Mouse (Mus musculus): ENCODE data around the gene Slc38a4. TPM values are rescaled to one million over a fixed set of nuclear protein-coding genes. Genes with fewer than 3 reads are reported as not detected.

Gene Slc38a4
- polyA plus RNA-seq, 1 experiment from 2014 or later: 54.2 TPM

GRCm38 (mm10) chr15:97011599-97012372, 44.0 kb downstream of the Slc38a4 start:
- 0 out of 2 replicates have a peak, but pooled peaks cover 7% of the 10 kb centered on the region for H3K36me3 ChIP-seq
- H3K27me3 ChIP-seq (replicated peaks): no peaks in the 10 kb centered on the region
- no peak for ATAC-seq (ENCODE audit: insufficient read depth, low FRiP score, low read depth)
- H3K9ac ChIP-seq: no peak overlapping the region
- H3K4me3 ChIP-seq (replicated peaks): no peak overlapping the region
- H3K27ac ChIP-seq: no peak overlapping the region
- H3K4me1 ChIP-seq: no peaks in the 10 kb centered on the region
- no peaks in the 10 kb centered on the region for H3K9me3 ChIP-seq
- no peak overlapping the region for H3K4me2 ChIP-seq
- 71% methylated on average over 14 of the region's 14 CpGs for WGBS

- Histone ChIP-seq H3K9me3 (no peaks in the 10 kb centered on the region), H3K27me3 (replicated peaks) (no peaks in the 10 kb centered on the region), H3K4me1 (0 out of 2 replicates have a peak, but pooled peaks cover 3% of the 10 kb centered on the region), H3K27ac (no peak overlapping the region), H3K36me3 (0 out of 2 replicates have a peak, but pooled peaks cover 3% of the 10 kb centered on the region), H3K4me2 (no peak overlapping the region), H3K4me3 (replicated peaks) (no peak overlapping the region), H3K9ac (no peak overlapping the region)
- no peak for ATAC-seq (ENCODE audit: insufficient read depth, low FRiP score, low read depth)
- WGBS: 72% methylated on average over 3 of the region's 3 CpGs
These were observed 46.5 kb downstream of the Slc38a4 start for GRCm38 (mm10) chr15:97009271-97009670.

GRCm38 (mm10) chr15:97005631-97006234, 50.0 kb downstream of the Slc38a4 start:
- Histone ChIP-seq H3K4me2 (no peak overlapping the region), H3K4me3 (replicated peaks) (no peak overlapping the region), H3K9ac (no peak overlapping the region), H3K27me3 (replicated peaks) (no peaks in the 10 kb centered on the region), H3K9me3 (no peaks in the 10 kb centered on the region), H3K36me3 (no peaks in the 10 kb centered on the region), H3K4me1 (peaks cover 22% of the 10 kb centered on the region), H3K27ac (no peak overlapping the region)
- WGBS: 81% methylated on average over 15 of the region's 15 CpGs
- no peak for ATAC-seq (ENCODE audit: insufficient read depth, low FRiP score, low read depth)

GRCm38 (mm10) chr15:97004525-97004867, 51.3 kb downstream of the Slc38a4 start:
- H3K27ac ChIP-seq: peak overlapping the region; percentile 42
- no peaks in the 10 kb centered on the region for H3K9me3 ChIP-seq
- peaks cover 26% of the 10 kb centered on the region for H3K4me1 ChIP-seq
- H3K36me3 ChIP-seq: no peaks in the 10 kb centered on the region
- no peak overlapping the region for H3K4me3 ChIP-seq (replicated peaks)
- ATAC-seq (ENCODE audit: insufficient read depth, low FRiP score, low read depth): no peak
- no peak overlapping the region for H3K4me2 ChIP-seq
- no peak overlapping the region for H3K9ac ChIP-seq
- 54% methylated on average over 7 of the region's 7 CpGs for WGBS
- no peaks in the 10 kb centered on the region for H3K27me3 ChIP-seq (replicated peaks)

- Histone ChIP-seq H3K4me1 (peaks cover 26% of the 10 kb centered on the region), H3K27me3 (replicated peaks) (no peaks in the 10 kb centered on the region), H3K9me3 (no peaks in the 10 kb centered on the region), H3K27ac (peak overlapping the region; percentile 42), H3K4me3 (replicated peaks) (no peak overlapping the region), H3K9ac (no peak overlapping the region), H3K4me2 (no peak overlapping the region), H3K36me3 (no peaks in the 10 kb centered on the region)
- 37% methylated on average over 10 of the region's 10 CpGs for WGBS
- ATAC-seq (ENCODE audit: insufficient read depth, low FRiP score, low read depth): no peak
These were observed 51.8 kb downstream of the Slc38a4 start for GRCm38 (mm10) chr15:97003851-97004524.

GRCm38 (mm10) chr15:97003186-97003585, 52.6 kb downstream of the Slc38a4 start:
- Histone ChIP-seq H3K9ac (no peak overlapping the region), H3K4me2 (no peak overlapping the region), H3K4me1 (peaks cover 26% of the 10 kb centered on the region), H3K36me3 (no peaks in the 10 kb centered on the region), H3K9me3 (no peaks in the 10 kb centered on the region), H3K27me3 (replicated peaks) (no peaks in the 10 kb centered on the region), H3K27ac (no peak overlapping the region), H3K4me3 (replicated peaks) (no peak overlapping the region)
- WGBS: 83% methylated on average over 6 of the region's 6 CpGs
- no peak for ATAC-seq (ENCODE audit: insufficient read depth, low FRiP score, low read depth)

- Histone ChIP-seq H3K4me2 (no peak overlapping the region), H3K27me3 (replicated peaks) (no peaks in the 10 kb centered on the region), H3K9ac (no peak overlapping the region), H3K27ac (no peak overlapping the region), H3K9me3 (no peaks in the 10 kb centered on the region), H3K4me1 (peaks cover 26% of the 10 kb centered on the region), H3K36me3 (no peaks in the 10 kb centered on the region), H3K4me3 (replicated peaks) (no peak overlapping the region)
- no peak for ATAC-seq (ENCODE audit: insufficient read depth, low FRiP score, low read depth)
- 79% methylated on average over 12 of the region's 12 CpGs for WGBS
These were observed 53.0 kb downstream of the Slc38a4 start for GRCm38 (mm10) chr15:97002752-97003151.

GRCm38 (mm10) chr15:97001886-97002285, 53.9 kb downstream of the Slc38a4 start:
- H3K9ac ChIP-seq: no peak overlapping the region
- H3K9me3 ChIP-seq: no peaks in the 10 kb centered on the region
- H3K4me2 ChIP-seq: no peak overlapping the region
- H3K36me3 ChIP-seq: 0 out of 2 replicates have a peak, but pooled peaks cover 2% of the 10 kb centered on the region
- 78% methylated on average over 7 of the region's 7 CpGs for WGBS
- H3K4me3 ChIP-seq (replicated peaks): no peak overlapping the region
- H3K27ac ChIP-seq: peak overlapping the region; percentile 80; the same call in 1 of the 2 replicates
- no peak for ATAC-seq (ENCODE audit: insufficient read depth, low FRiP score, low read depth)
- H3K27me3 ChIP-seq (replicated peaks): no peaks in the 10 kb centered on the region
- peaks cover 26% of the 10 kb centered on the region for H3K4me1 ChIP-seq

GRCm38 (mm10) chr15:97001416-97001815, 54.3 kb downstream of the Slc38a4 start:
- ATAC-seq (ENCODE audit: insufficient read depth, low FRiP score, low read depth): no peak
- H3K27me3 ChIP-seq (replicated peaks): no peaks in the 10 kb centered on the region
- 0 out of 2 replicates have a peak, but pooled peaks cover 6% of the 10 kb centered on the region for H3K36me3 ChIP-seq
- no peak overlapping the region for H3K9ac ChIP-seq
- no peak overlapping the region for H3K4me3 ChIP-seq (replicated peaks)
- 52% methylated on average over 12 of the region's 12 CpGs for WGBS
- H3K27ac ChIP-seq: peak overlapping the region; percentile 80; the same call in 1 of the 2 replicates
- no peaks in the 10 kb centered on the region for H3K9me3 ChIP-seq
- H3K4me2 ChIP-seq: no peak overlapping the region
- peaks cover 26% of the 10 kb centered on the region for H3K4me1 ChIP-seq

GRCm38 (mm10) chr15:97000319-97001251, 55.2 kb downstream of the Slc38a4 start:
- H3K27me3 ChIP-seq (replicated peaks): no peaks in the 10 kb centered on the region
- H3K36me3 ChIP-seq: 0 out of 2 replicates have a peak, but pooled peaks cover 6% of the 10 kb centered on the region
- no peak overlapping the region for H3K4me3 ChIP-seq (replicated peaks)
- peaks cover 26% of the 10 kb centered on the region for H3K4me1 ChIP-seq
- H3K9ac ChIP-seq: no peak overlapping the region
- no peaks in the 10 kb centered on the region for H3K9me3 ChIP-seq
- 23% methylated on average over 17 of the region's 17 CpGs for WGBS
- ATAC-seq (ENCODE audit: insufficient read depth, low FRiP score, low read depth): peak; percentile 54; the same call in 1 of the 2 replicates
- H3K4me2 ChIP-seq: no peak overlapping the region
- H3K27ac ChIP-seq: peak overlapping the region; percentile 80

GRCm38 (mm10) chr15:96999401-96999800, 56.4 kb downstream of the Slc38a4 start:
- no peak overlapping the region for H3K4me2 ChIP-seq
- 90% methylated on average over 12 of the region's 12 CpGs for WGBS
- H3K27ac ChIP-seq: no peak overlapping the region; the same call in 1 of the 2 replicates
- H3K9ac ChIP-seq: no peak overlapping the region
- 0 out of 2 replicates have a peak, but pooled peaks cover 6% of the 10 kb centered on the region for H3K36me3 ChIP-seq
- peaks cover 25% of the 10 kb centered on the region for H3K4me1 ChIP-seq
- no peaks in the 10 kb centered on the region for H3K9me3 ChIP-seq
- no peak overlapping the region for H3K4me3 ChIP-seq (replicated peaks)
- ATAC-seq (ENCODE audit: insufficient read depth, low FRiP score, low read depth): no peak
- H3K27me3 ChIP-seq (replicated peaks): no peaks in the 10 kb centered on the region

Measured in stomach, embryonic 15.5 days (tissue).